Mouse (Mus musculus) frontal cortex, adult 2 months (tissue): Measurements from ENCODE around the gene Gabra5. TPM values are rescaled to one million over a fixed set of nuclear protein-coding genes. Genes with fewer than 3 reads are reported as not detected.
A peak's percentile ranks its signal among the peaks of the same experiment; 100 is the strongest.

Experiments
- DNase-seq, 2 experiments: peaks; one replicate each; pipeline ENCODE4 v3.0.0; 2022; ENCODE audit warnings: low spot score in 1 of 2; ENCODE audit errors: extremely low spot score in 1 of 2
- polyA plus RNA-seq: library from polyadenylated mRNA; depleted of rRNA; stranded (reverse); fragments of >200 nt; gene quantifications from 2 replicates; pipeline ENCODE4 v1.2.3, GENCODE M21; 2012; rRNA removed

The Gabra5 gene
- polyA plus RNA-seq, 1 experiment, result 84.3 TPM

DNA sequence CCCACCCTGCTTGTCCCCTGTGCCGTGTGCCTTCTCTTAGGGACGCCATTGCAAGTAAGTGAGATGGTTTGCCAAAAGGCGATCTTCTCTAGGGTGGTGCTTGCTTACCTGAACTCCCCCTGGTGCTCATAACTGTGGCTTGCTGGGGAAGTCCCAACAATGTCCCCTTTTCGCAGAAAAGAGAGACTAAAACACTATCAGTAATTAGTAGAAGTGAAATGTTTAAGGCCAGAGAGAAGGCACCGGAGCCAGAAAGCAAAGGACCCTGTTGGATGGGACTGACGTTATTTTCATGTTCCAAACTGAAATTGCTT, 122.6 kb downstream of the Gabra5 start:
- peak in 1 of 2 experiments; percentile 39 for DNase-seq

DNA sequence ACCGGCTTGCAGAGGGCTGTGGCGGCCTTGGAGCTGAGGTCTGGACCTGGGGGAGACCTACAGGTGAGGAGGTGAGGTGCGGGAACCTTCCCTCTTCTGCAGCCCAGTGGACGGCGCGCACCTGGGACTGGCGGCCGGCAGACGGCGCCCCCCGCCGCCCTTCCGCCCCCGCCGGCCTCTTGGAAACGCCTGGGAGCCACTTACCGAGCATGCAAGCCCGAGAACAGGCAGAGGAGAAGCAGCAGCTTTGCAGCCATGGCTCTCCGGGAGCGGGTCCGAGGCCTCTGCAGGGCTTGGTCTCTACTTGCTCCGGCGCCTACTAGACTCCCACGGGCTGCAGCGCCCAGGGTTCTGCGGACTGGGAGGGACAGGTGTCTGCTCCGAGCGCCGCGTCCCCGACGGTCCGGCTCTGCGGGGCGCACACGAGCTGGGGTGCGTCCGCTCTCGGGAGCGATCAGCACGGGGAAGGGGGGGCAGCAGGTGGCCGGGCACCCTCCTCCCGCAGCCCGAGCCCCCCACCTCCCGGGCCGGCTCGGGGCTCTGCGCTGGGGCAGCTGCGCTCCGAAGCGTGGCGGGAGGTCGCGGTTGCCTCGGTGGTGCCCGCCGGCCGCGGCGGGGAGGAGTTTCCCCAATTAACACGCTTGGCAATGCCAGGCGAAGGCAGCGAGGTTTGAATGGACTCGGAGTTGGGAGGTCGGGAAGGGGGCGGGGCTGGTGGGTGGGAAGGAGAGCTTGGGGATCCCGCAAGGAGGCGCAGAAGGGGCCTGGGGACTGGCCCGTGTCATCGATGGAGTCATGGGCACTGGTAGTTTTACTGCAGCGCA, 123.1 kb downstream of the Gabra5 start, which contains the start of gene Gabrg3:
Gene Gabrg3 (minus strand): TSS at position 672 of the 824 bp plus-strand sequence.
- peak in 1 of 2 experiments; percentile 42 for DNase-seq

DNA sequence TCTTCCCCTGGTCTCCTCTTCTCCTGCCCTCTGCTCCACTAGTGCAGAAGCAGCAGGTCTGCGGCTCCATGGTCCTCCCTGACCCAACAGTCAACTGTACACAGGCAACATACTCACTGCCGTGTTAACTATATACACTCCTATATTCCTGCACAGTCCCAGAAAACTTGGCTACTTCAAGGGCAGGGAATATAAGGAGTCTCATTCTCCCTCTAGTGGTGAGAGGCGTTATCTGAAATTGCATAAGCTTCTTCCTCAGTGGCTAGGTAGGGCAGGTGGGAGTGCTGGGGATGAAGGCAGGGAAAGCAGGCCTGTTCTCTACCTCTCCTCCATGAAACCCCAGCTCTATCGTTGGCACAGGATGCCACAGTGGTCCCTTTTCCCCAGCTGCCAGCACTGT, 125.7 kb downstream of the Gabra5 start:
- DNase-seq, result peak; percentile 38 to 85

DNA sequence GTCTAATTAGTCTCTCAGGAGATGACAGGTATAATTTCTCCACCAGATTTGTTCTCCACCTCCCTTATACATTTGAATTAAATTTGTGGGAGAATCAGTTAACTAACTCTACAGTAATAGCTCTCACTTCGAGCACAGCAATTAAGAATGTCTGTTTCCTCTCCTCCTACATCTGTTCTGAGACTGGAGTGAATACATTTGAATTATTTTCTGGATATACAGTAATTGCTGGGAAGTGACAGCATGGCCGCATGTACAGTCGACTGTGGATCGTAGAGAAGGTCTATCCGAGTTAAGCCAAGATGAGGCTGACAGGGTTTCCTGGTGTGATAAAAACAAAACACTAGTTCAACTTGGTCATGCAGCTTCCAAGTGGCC, 143.9 kb downstream of the Gabra5 start:
- no peak for DNase-seq

DNA sequence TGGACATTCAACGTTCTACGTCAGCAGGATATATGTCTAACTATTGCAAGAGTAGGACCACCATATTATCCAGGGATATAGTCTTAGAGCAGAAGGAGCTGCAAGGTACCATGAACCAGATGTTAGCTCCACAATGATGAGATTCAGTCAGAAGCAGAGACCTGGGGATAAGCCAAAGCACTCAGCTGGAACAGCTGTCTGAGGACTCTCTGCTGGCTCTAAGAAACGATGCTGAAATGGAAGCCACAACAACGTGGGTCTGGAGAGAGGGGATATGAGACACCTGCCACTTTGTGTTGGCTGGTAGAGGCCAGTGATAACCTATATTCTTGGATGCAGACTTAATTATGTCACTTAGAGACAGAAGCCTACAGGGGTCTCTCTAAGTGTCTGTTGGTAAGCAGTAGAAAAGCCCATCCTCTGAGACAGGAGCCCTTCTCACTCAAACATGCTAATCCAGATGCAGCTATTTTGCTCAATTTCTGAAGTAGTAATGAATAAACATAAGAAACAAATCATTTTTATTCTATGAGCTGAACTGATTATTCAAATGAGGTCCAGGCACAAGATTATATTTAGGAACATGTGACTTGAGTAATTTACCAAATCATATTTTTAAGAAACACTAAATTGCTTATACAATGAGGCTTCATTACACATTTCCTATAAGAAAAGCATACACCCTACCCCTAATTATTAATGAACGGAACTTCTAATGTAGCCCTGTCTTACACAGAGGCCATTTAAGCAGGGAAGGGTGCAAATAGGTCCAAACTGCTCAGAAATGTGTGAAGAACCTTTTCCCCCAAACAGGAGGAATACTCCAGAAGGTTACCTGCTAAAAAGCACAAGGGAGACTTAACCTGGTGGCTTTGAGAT, 144.5 kb downstream of the Gabra5 start:
- DNase-seq, result no peak

DNA sequence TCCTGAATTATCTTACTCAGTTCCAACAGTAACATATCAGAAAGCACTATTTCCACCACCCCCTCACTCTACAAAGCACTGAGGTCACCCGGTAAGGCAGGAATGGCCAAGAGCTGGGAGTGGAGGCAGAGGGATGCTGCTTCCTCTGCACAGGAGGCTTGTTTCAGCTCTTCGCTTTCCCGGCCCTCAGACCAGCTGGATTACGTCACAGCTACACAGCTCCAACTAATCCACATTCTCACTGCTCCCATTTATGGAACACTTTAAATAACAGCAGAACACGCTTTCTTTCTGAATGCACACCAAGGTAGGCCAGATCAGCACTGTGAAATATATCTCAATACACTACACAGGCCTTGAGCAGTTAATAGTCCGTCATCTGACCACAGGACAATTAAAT, 146.0 kb downstream of the Gabra5 start:
- peak in 1 of 2 experiments; percentile 41 for DNase-seq

DNA sequence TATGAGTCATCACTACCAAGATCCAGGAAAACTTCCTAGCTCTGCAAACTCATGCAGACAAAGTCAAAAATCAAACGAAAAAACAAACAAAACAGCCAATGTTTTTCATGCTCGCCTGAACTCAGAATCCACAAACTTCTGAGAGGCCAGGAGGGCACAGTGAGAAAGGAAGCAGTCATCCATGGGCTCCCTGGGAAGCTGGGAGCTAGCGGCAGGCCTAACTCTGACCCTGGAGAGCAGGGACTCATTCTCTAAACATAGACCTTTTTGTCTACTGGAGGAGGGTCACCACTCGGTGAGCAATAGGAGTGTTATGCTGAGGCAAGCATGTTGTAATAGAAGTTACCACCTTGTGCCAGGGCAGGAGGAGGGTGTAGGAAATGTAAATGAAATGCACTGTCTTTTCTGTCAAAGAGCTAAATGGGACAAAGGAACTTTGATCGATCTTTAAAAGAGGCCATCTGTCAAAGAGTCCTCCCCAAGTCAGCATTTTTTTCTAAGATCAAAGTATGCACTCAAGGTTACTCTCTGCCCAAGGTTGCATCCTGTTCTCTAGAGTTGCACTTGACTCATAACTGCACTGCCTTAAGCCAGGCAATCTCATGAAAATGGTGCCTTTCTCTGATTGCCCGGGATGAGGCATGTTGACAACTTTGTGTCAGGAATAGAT, 151.9 kb downstream of the Gabra5 start:
- DNase-seq, result peak in 1 of 2 experiments; percentile 26

Other genes starting within 250 kb of the Gabra5 start
- 10.9 and 11.6 TPM in 2 replicates for gene Gabrg3, start 122.9 kb downstream of the Gabra5 start, polyA plus RNA-seq
- 106 TPM in 2 replicates for gene Gabrb3, start 90.4 kb downstream of the Gabra5 start, polyA plus RNA-seq